Mouse (Mus musculus): ENCODE results near the gene Zfp37. TPM values are rescaled to one million over a fixed set of nuclear protein-coding genes. Genes with fewer than 3 reads are reported as not detected.
A peak's percentile ranks its signal among the peaks of the same experiment; 100 is the strongest.
"Not testable (repeated sequence)": the region's sequence is repeated elsewhere in the genome, so short reads cannot be mapped to it uniquely, and the experiment has no call there.

The Zfp37 gene
- polyA plus RNA-seq (2015; fragmentation: Nextera tagmentation; extraction: Ambion mirVana), result 26.5 and 31.5 TPM in 2 replicates

DNA sequence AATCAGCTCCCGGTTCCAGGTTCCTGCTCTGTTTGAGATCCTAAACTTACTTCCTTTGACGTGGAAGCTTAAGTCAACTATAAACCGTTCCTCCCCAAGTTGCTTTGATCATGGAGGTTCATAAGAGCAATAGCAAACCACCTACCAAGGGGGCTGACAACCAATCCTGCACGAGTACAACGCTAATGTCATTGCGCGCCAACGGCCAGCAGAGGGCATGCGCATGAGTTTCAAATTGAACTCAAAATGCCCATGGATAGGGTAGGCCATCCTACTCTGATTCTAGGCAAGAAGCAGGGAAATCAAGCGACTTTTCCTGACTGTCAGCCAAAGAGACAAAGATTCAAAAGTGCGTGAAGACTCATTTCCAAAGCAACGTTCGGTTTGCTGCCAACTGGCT lies at the start of gene Zfp37:
TSS of gene Zfp37 (minus strand) at position 279 of the 400 bp plus-strand sequence.
- no peak within 1 kb of the TSS for H3K27ac ChIP-seq (ENCODE audit: low read depth, low read length)
- ATAC-seq, result no peak
- H3K9me3 ChIP-seq (ENCODE audit: control insufficient read depth, low read length), result no peaks in the 10 kb centered on the region
- WGBS, result 76% methylated on average over 13 of the region's 13 CpGs
- no peaks in the 10 kb centered on the region for H3K27me3 ChIP-seq (replicated peaks; ENCODE audit: control insufficient read depth, insufficient read depth, low read length)
- H3K36me3 ChIP-seq (ENCODE audit: control insufficient read depth, insufficient read depth, low read length), result no peaks in the 10 kb centered on the region
- no peak within 1 kb of the TSS for H3K4me2 ChIP-seq (ENCODE audit: low read length)
- no peak within 1 kb of the TSS for H3K4me3 ChIP-seq (ENCODE audit: low read length)
- no peak within 1 kb of the TSS for H3K9ac ChIP-seq (ENCODE audit: low read depth, low read length)
- H3K4me1 ChIP-seq (ENCODE audit: control insufficient read depth, insufficient read depth, low read depth, low read length), result no peaks in the 10 kb centered on the region

DNA sequence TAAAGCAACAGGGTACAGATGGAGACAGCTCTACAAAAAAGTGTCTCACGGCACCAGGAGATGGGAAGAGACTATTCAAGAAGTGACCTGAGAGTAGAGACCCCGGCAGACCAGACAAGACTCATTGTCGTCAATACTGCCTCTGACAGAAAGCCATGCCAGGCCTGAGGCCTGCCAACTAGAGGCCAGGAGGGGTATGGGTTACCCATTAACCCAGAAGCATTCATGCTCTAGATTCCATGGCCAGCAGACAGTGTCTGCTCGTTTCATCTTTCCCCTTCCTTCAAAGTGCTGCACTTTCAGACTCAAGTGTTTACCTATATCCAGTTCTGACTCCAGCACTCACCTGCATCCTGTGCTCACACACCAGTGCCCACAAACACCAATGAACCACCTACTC lies 47.2 kb upstream of the Zfp37 start:
- no peak overlapping the region for H3K27ac ChIP-seq (ENCODE audit: low read depth, low read length)
- no peaks in the 10 kb centered on the region for H3K36me3 ChIP-seq (ENCODE audit: control insufficient read depth, insufficient read depth, low read length)
- H3K9ac ChIP-seq (ENCODE audit: low read depth, low read length), result no peak overlapping the region
- ATAC-seq, result no peak
- no peaks in the 10 kb centered on the region for H3K27me3 ChIP-seq (replicated peaks; ENCODE audit: control insufficient read depth, insufficient read depth, low read length)
- H3K9me3 ChIP-seq (ENCODE audit: control insufficient read depth, low read length), result no peaks in the 10 kb centered on the region
- peaks cover 4% of the 10 kb centered on the region; the same call in 1 of the 2 replicates for H3K4me1 ChIP-seq (ENCODE audit: control insufficient read depth, insufficient read depth, low read depth, low read length)
- 57% methylated on average over 4 of the region's 4 CpGs for WGBS
- no peak overlapping the region for H3K4me3 ChIP-seq (ENCODE audit: low read length)
- H3K4me2 ChIP-seq (ENCODE audit: low read length), result no peak overlapping the region

GRCm38 (mm10) chr4:62277222-62277621 lies 46.4 kb upstream of the Zfp37 start:
- Histone ChIP-seq H3K4me3 (ENCODE audit: low read length) (no peak overlapping the region), H3K9me3 (ENCODE audit: control insufficient read depth, low read length) (no peaks in the 10 kb centered on the region), H3K4me1 (ENCODE audit: control insufficient read depth, insufficient read depth, low read depth, low read length) (peaks cover 4% of the 10 kb centered on the region; the same call in 1 of the 2 replicates), H3K36me3 (ENCODE audit: control insufficient read depth, insufficient read depth, low read length) (no peaks in the 10 kb centered on the region), H3K27ac (ENCODE audit: low read depth, low read length) (no peak overlapping the region), H3K27me3 (replicated peaks; ENCODE audit: control insufficient read depth, insufficient read depth, low read length) (no peaks in the 10 kb centered on the region), H3K9ac (ENCODE audit: low read depth, low read length) (no peak overlapping the region), H3K4me2 (ENCODE audit: low read length) (no peak overlapping the region)
- WGBS, result 76% methylated on average over 3 of the region's 3 CpGs
- no peak for ATAC-seq

GRCm38 (mm10) chr4:62276642-62277041 lies 45.8 kb upstream of the Zfp37 start:
- Histone ChIP-seq H3K4me1 (ENCODE audit: control insufficient read depth, insufficient read depth, low read depth, low read length) (peaks cover 4% of the 10 kb centered on the region; the same call in 1 of the 2 replicates), H3K9ac (ENCODE audit: low read depth, low read length) (no peak overlapping the region), H3K4me2 (ENCODE audit: low read length) (no peak overlapping the region), H3K9me3 (ENCODE audit: control insufficient read depth, low read length) (no peaks in the 10 kb centered on the region), H3K27ac (ENCODE audit: low read depth, low read length) (no peak overlapping the region), H3K4me3 (ENCODE audit: low read length) (no peak overlapping the region), H3K27me3 (replicated peaks; ENCODE audit: control insufficient read depth, insufficient read depth, low read length) (no peaks in the 10 kb centered on the region), H3K36me3 (ENCODE audit: control insufficient read depth, insufficient read depth, low read length) (no peaks in the 10 kb centered on the region)
- WGBS, result 88% methylated on average over 10 of the region's 10 CpGs
- no peak for ATAC-seq

DNA sequence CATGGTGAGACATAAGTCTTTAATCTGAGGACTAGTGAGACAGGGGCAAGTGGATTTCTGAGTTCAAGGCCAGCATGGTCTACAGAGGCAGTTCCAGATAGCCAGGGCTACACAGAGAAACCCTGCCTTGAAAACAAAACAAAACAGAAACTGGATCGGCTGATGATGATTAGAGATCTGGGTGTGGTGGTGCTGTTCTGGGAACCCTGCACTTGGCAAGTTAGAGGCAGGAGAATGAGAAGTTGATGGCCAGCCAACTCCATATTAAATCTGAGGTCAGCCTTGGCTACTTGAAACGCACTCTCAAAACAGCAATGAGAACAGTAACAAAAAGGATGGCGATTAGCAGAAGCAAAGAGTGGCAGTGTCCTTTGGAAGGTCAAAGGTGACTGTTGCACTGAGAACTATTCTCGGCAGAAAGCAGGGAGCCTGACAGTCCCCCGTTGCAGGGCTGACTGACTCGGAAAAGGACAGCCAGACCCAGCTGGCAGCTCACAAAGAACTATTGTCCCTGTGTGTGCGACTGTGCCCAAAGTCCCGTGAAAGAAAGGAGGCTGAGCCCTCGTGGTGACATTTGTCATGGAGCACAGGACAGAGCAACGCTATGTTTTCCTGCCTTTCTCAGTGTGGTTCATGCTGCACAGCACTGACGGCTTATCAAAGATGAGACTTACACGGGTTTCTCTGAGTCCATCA lies 44.1 kb upstream of the Zfp37 start:
- Histone ChIP-seq H3K27ac (ENCODE audit: low read depth, low read length) (peak overlapping the region; percentile 39), H3K9me3 (ENCODE audit: control insufficient read depth, low read length) (no peaks in the 10 kb centered on the region), H3K4me2 (ENCODE audit: low read length) (peak overlapping the region; percentile 29; the same call in 1 of the 2 replicates), H3K9ac (ENCODE audit: low read depth, low read length) (no peak overlapping the region), H3K36me3 (ENCODE audit: control insufficient read depth, insufficient read depth, low read length) (no peaks in the 10 kb centered on the region), H3K4me1 (ENCODE audit: control insufficient read depth, insufficient read depth, low read depth, low read length) (peaks cover 4% of the 10 kb centered on the region; the same call in 1 of the 2 replicates), H3K4me3 (ENCODE audit: low read length) (no peak overlapping the region), H3K27me3 (replicated peaks; ENCODE audit: control insufficient read depth, insufficient read depth, low read length) (no peaks in the 10 kb centered on the region)
- 4% methylated on average over 12 of the region's 12 CpGs for whole genome bisulfite sequencing
- ATAC-seq, result peak; percentile 95

DNA sequence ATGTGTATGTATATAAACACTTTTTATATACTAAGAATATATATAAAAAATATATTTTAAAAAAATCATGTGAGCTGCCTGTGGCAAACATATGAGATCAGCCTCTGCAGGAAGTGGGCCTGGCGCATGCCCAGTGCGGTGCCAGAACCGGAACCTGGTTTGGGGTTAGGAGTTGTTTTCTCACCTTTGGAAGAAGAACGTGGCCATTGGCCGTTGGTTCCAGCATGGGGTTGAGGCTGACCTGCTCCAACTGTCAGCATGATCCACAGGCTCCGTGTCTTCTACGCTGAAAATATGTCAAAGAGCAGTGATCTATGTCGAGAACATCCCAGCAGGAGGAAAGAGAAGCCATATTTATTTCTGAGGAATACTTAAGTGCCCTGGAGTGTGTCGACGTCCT lies 43.1 kb upstream of the Zfp37 start:
- WGBS, result 82% methylated on average over 10 of the region's 10 CpGs

DNA sequence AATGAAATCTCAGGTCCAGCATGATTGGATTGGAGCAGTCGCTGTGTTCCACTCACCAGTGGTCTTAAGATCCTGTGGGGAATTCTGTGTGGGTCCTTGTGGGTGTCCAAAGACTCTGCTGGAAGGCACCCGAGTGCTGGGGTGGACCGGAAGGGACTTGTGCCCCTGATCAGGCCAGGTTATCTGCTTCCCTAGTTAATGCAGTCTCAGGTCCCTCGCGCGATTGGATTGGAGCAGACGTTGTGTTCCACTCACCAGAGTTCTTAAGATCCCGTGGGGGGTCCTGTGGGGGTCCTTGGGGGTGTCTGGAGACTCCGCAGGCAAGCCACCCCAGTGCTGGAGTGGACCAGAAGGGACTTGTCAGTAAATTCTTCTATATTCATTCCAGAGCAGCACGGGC lies 41.8 kb upstream of the Zfp37 start:
- peaks cover 4% of the 10 kb centered on the region; the same call in 1 of the 2 replicates for H3K4me1 ChIP-seq (ENCODE audit: control insufficient read depth, insufficient read depth, low read depth, low read length)
- no peak overlapping the region for H3K4me3 ChIP-seq (ENCODE audit: low read length)
- ATAC-seq, result no peak
- WGBS, result 90% methylated on average over 10 of the region's 10 CpGs
- H3K27ac ChIP-seq (ENCODE audit: low read depth, low read length), result no peak overlapping the region
- no peaks in the 10 kb centered on the region for H3K36me3 ChIP-seq (ENCODE audit: control insufficient read depth, insufficient read depth, low read length)
- no peaks in the 10 kb centered on the region for H3K9me3 ChIP-seq (ENCODE audit: control insufficient read depth, low read length)
- no peak overlapping the region for H3K4me2 ChIP-seq (ENCODE audit: low read length)
- H3K27me3 ChIP-seq (replicated peaks; ENCODE audit: control insufficient read depth, insufficient read depth, low read length), result no peaks in the 10 kb centered on the region
- H3K9ac ChIP-seq (ENCODE audit: low read depth, low read length), result no peak overlapping the region

More for the DNA sequence above, 43.1 kb upstream of the Zfp37 start:
- Histone ChIP-seq H3K4me2 (ENCODE audit: low read length) (no peak overlapping the region), H3K4me3 (ENCODE audit: low read length) (no peak overlapping the region), H3K27me3 (replicated peaks; ENCODE audit: control insufficient read depth, insufficient read depth, low read length) (no peaks in the 10 kb centered on the region), H3K27ac (ENCODE audit: low read depth, low read length) (no peak overlapping the region), H3K9me3 (ENCODE audit: control insufficient read depth, low read length) (no peaks in the 10 kb centered on the region), H3K36me3 (ENCODE audit: control insufficient read depth, insufficient read depth, low read length) (no peaks in the 10 kb centered on the region), H3K9ac (ENCODE audit: low read depth, low read length) (no peak overlapping the region), H3K4me1 (ENCODE audit: control insufficient read depth, insufficient read depth, low read depth, low read length) (peaks cover 4% of the 10 kb centered on the region; the same call in 1 of the 2 replicates)
- ATAC-seq, result no peak

GRCm38 (mm10) chr4:62267101-62267500 lies 36.3 kb upstream of the Zfp37 start:
- no peak overlapping the region for H3K9ac ChIP-seq (ENCODE audit: low read depth, low read length)
- no peak overlapping the region for H3K4me3 ChIP-seq (ENCODE audit: low read length)
- H3K4me1 ChIP-seq (ENCODE audit: control insufficient read depth, insufficient read depth, low read depth, low read length), result no peaks in the 10 kb centered on the region
- no peak overlapping the region for H3K4me2 ChIP-seq (ENCODE audit: low read length)
- H3K27ac ChIP-seq (ENCODE audit: low read depth, low read length), result no peak overlapping the region
- no peaks in the 10 kb centered on the region for H3K9me3 ChIP-seq (ENCODE audit: control insufficient read depth, low read length)
- WGBS, result 77% methylated on average over 10 of the region's 10 CpGs
- H3K27me3 ChIP-seq (replicated peaks; ENCODE audit: control insufficient read depth, insufficient read depth, low read length), result no peaks in the 10 kb centered on the region
- H3K36me3 ChIP-seq (ENCODE audit: control insufficient read depth, insufficient read depth, low read length), result no peaks in the 10 kb centered on the region
- ATAC-seq, result no peak

DNA sequence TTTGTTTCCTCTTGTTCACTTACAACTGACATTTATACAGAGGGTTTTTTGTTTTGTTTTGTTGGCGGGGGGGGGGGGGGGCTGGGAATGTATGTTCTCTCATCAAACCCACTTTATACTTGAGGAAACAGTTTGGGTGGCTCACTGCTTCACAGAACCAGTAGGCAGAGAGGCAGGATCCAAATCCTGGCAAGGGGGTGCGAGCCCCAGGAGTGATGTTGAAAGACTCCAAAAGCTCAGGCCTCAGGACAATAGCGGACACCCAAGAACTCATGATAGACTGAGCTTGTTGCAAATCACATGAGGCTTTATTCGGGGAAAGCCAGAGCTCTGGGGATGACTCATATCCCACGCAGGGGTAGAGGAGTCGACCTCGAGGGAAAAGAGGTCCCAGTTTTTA lies 35.2 kb upstream of the Zfp37 start:
- ATAC-seq, result not testable (repeated sequence)

More for the DNA sequence above, 35.2 kb upstream of the Zfp37 start:
- H3K4me3 ChIP-seq (ENCODE audit: low read length); H3K27me3 ChIP-seq (replicated peaks; ENCODE audit: control insufficient read depth, insufficient read depth, low read length); H3K9ac ChIP-seq (ENCODE audit: low read depth, low read length); H3K36me3 ChIP-seq (ENCODE audit: control insufficient read depth, insufficient read depth, low read length); H3K4me1 ChIP-seq (ENCODE audit: control insufficient read depth, insufficient read depth, low read depth, low read length); H3K4me2 ChIP-seq (ENCODE audit: low read length); H3K9me3 ChIP-seq (ENCODE audit: control insufficient read depth, low read length); H3K27ac ChIP-seq (ENCODE audit: low read depth, low read length): not testable (repeated sequence)
- WGBS, result 82% methylated on average over 6 of the region's 7 CpGs

Measured in hindbrain, embryonic 16.5 days (tissue).